Mouse (Mus musculus) stomach, postnatal 0 days (tissue): ENCODE measurements around the gene Zfp512b.

Experiments used
- CTCF ChIP-seq: IDR thresholded peaks from 2 replicates; pipeline ENCODE4 v1.5.1; 2016; ENCODE audit warnings: antibody characterized with exemption, low read depth, mild to moderate bottlenecking, moderate library complexity
- EP300 ChIP-seq: optimal IDR thresholded peaks from 2 replicates; pipeline ENCODE3; 2016; ENCODE audit warnings: antibody characterized with exemption

GRCm38 (mm10) chr2:181600226-181600758 is 7.7 kb upstream of the Zfp512b start:
- TF ChIP-seq CTCF, result no peak
- TF ChIP-seq EP300, result no peak
